Mouse (Mus musculus) limb, embryonic 15.5 days (tissue): ENCODE measurements around the gene Olfr1377. TPM values are rescaled to one million over a fixed set of nuclear protein-coding genes. Genes with fewer than 3 reads are reported as not detected.

ENCODE experiments used
- ATAC-seq: fragments of 200-750 bp; cut with Nextera tagmentation; 2 replicates; pipeline ENCODE4 v1.8.0; 2017; ENCODE audit warnings: low read depth, moderate TSS enrichment; ENCODE audit not compliant: insufficient number of reproducible peaks, low FRiP score, low TSS enrichment
- H3K27ac ChIP-seq: fragments of 300-500 bp; sonication (generic); 2 replicates; pipeline ENCODE4 v1.5.1; 2015; ENCODE audit warnings: moderate library complexity, mild to moderate bottlenecking, inconsistent platforms
- H3K27me3 ChIP-seq: fragments of 300-500 bp; sonication (generic); 2 replicates; pipeline ENCODE4 v1.6.1; 2015; ENCODE audit warnings: inconsistent platforms
- H3K36me3 ChIP-seq: fragments of 300-500 bp; sonication (generic); 2 replicates; pipeline ENCODE4 v1.6.1; 2015; ENCODE audit warnings: inconsistent platforms
- H3K4me1 ChIP-seq: fragments of 300-500 bp; sonication (generic); 2 replicates; pipeline ENCODE4 v1.6.1; 2015; ENCODE audit warnings: inconsistent platforms
- H3K4me2 ChIP-seq: fragments of 300-500 bp; sonication (generic); 2 replicates; pipeline ENCODE4 v1.6.1; 2015; ENCODE audit warnings: mild to moderate bottlenecking, inconsistent platforms
- H3K4me3 ChIP-seq: fragments of 300-500 bp; sonication (generic); 2 replicates; pipeline ENCODE4 v1.5.1; 2015; ENCODE audit warnings: mild to moderate bottlenecking, inconsistent platforms
- H3K9ac ChIP-seq: fragments of 300-500 bp; sonication (generic); 2 replicates; pipeline ENCODE4 v1.6.1; 2015; ENCODE audit warnings: inconsistent platforms
- H3K9me3 ChIP-seq: fragments of 300-500 bp; sonication (generic); 2 replicates; pipeline ENCODE4 v1.6.1; 2016; ENCODE audit warnings: inconsistent platforms
- WGBS: fragments of 180-500 bp; shearing (Covaris S2); methylation state at CpG from one replicate; pipeline ENCODE4 v1.1.7; 2015; 5-methylcytosine and 5-hydroxymethylcytosine counted together
- polyA plus RNA-seq: library from polyadenylated mRNA; unstranded; fragments of >200 nt; fragmentation: Nextera tagmentation; extraction: Ambion mirVana; gene quantifications from 2 replicates; pipeline ENCODE4 v1.2.1, GENCODE M21; 2015

Gene Olfr1377
- not detected in 2 replicates for polyA plus RNA-seq

DNA sequence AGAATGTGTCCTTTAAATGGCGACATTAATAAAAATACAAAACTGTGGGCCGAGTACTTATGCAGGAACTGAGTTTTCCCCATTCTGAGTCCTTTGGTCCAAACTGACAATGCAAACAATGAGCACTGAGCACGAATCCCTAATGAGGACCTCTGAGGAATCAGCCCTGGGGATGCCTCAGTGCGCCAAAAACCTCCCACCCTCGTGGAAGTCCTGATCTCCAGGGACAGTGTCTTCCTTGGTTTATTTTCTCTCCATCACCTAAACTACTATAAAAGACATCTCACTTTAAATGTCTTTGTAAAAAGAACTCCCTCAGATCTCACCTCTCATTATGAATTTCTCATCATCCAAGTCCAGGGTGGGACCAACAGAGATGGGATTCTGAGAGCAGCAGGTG, at the start of gene Olfr1377:
Olfr1377 (plus strand) TSS at position 301 of the 400 bp plus-strand sequence.
- no peak within 1 kb of the TSS for H3K4me3 ChIP-seq
- H3K27ac ChIP-seq, result no peak within 1 kb of the TSS
- H3K27me3 ChIP-seq, result no peaks in the 10 kb centered on the region
- H3K4me2 ChIP-seq, result no peak within 1 kb of the TSS
- ATAC-seq, result no peak
- WGBS, result 68% methylated on average over 5 of the region's 5 CpGs
- no peaks in the 10 kb centered on the region for H3K36me3 ChIP-seq
- no peak within 1 kb of the TSS for H3K9ac ChIP-seq
- H3K9me3 ChIP-seq, result no peaks in the 10 kb centered on the region
- no peaks in the 10 kb centered on the region for H3K4me1 ChIP-seq

DNA sequence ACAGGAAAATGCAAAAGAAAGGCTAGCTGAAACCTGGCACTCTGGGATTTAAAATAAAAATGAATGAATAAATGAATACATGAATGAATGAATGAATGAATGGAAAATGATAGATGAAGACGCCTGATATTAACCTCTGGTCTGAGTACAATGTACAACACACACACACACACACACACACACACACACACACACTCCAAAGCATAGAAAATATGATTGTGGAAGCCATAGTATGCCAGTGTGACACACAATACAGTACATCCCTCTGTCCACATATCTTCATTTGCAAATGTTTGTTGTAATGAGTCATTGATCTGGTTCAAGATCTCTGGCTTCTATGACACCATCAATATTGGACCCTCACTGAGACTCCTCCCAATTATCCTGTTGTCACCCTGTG, 49.7 kb upstream of the Olfr1377 start:
- Histone ChIP-seq H3K9me3 (no peaks in the 10 kb centered on the region), H3K27ac (no peak overlapping the region), H3K4me2 (no peak overlapping the region), H3K9ac (no peak overlapping the region), H3K4me3 (no peak overlapping the region), H3K4me1 (peaks cover 9% of the 10 kb centered on the region), H3K36me3 (no peaks in the 10 kb centered on the region), H3K27me3 (0 out of 2 replicates have a peak, but pooled peaks cover 8% of the 10 kb centered on the region)
- no peak for ATAC-seq
- 77% methylated on average over 1 of the region's 1 CpGs for WGBS

DNA sequence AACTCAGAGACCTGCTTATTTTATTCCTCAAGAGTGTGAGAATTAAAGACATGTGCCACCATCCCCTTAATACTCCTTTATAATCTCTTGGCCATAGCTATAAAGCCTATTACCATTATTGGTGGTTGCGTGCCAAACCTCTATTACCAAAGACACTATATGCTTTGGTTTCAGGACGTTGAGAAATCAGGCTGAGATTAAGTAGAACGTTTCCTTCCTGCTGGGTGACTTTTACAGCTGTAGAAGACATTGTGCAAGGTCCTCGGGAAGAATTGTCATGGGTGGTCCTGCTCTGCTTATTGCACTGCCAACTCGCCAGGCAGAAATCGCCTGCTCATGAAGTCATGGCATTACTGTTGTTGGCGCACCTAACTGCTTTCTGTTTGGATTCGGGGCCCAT, 43.3 kb upstream of the Olfr1377 start:
- Histone ChIP-seq H3K9me3 (no peaks in the 10 kb centered on the region), H3K4me1 (no peaks in the 10 kb centered on the region)
- WGBS, result 69% methylated on average over 8 of the region's 8 CpGs

DNA sequence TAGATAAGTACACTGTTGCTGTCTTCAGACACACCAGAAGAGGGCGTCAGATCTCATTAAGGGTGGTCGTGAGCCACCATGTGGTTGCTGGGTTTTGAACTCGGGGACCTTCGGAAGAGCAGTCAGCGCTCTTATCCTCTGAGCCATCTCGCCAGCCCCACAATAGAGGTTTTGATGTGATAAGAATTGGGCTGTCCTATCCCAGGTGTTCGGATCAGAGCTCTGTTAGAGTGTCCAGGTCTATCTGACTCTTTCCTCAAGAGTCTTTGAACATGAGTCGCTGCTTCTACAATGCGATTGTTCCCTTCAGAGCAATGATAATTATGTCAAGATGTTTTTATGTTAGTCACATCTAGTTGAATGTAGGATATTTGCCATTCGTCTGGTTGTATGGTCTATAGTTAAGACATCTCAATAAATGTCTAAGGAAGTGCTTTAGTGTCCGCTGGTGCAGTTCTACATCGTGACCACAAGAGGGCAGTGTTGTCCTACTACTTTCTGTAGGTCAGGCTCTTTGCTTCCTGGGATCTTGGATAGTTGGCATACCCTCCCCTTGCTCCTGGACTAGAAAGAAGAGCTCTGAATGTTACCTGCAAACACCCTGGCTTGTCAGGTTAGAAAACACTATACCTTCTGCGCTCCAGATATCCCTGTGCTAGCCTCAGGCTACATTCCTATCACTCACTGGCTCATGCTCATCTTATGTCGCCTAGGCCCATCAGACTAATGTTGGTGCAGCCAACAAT, 42.0 kb upstream of the Olfr1377 start:
- peaks cover 5% of the 10 kb centered on the region; the same call in 1 of the 2 replicates for H3K27me3 ChIP-seq
- H3K36me3 ChIP-seq, result no peaks in the 10 kb centered on the region
- no peaks in the 10 kb centered on the region for H3K9me3 ChIP-seq
- WGBS, result 32% methylated on average over 14 of the region's 14 CpGs
- H3K9ac ChIP-seq, result no peak overlapping the region
- no peak overlapping the region for H3K4me2 ChIP-seq
- ATAC-seq, result no peak
- no peaks in the 10 kb centered on the region for H3K4me1 ChIP-seq
- no peak overlapping the region for H3K27ac ChIP-seq
- H3K4me3 ChIP-seq, result no peak overlapping the region

More for the DNA sequence above, 43.3 kb upstream of the Olfr1377 start:
- Histone ChIP-seq H3K4me3 (no peak overlapping the region), H3K9ac (no peak overlapping the region), H3K4me2 (no peak overlapping the region), H3K27me3 (peaks cover 5% of the 10 kb centered on the region; the same call in 1 of the 2 replicates), H3K27ac (no peak overlapping the region), H3K36me3 (no peaks in the 10 kb centered on the region)
- ATAC-seq, result no peak

GRCm38 (mm10) chr11:50942386-50942785, 39.4 kb upstream of the Olfr1377 start:
- no peaks in the 10 kb centered on the region for H3K9me3 ChIP-seq
- no peak overlapping the region for H3K4me2 ChIP-seq
- no peaks in the 10 kb centered on the region for H3K36me3 ChIP-seq
- ATAC-seq, result no peak
- no peaks in the 10 kb centered on the region for H3K4me1 ChIP-seq
- no peak overlapping the region for H3K9ac ChIP-seq
- no peak overlapping the region for H3K27ac ChIP-seq
- H3K27me3 ChIP-seq, result peaks cover 5% of the 10 kb centered on the region; the same call in 1 of the 2 replicates
- H3K4me3 ChIP-seq, result no peak overlapping the region
- WGBS, result 63% methylated on average over 12 of the region's 12 CpGs

- H3K27ac ChIP-seq, result no peak within 1 kb of the TSS
- H3K36me3 ChIP-seq, result no peaks in the 10 kb centered on the region
- 63% methylated on average over 14 of the region's 14 CpGs for whole genome bisulfite sequencing
- H3K4me2 ChIP-seq, result no peak within 1 kb of the TSS
- no peak within 1 kb of the TSS for H3K4me3 ChIP-seq
- no peak within 1 kb of the TSS for H3K9ac ChIP-seq
- H3K27me3 ChIP-seq, result peaks cover 5% of the 10 kb centered on the region; the same call in 1 of the 2 replicates
- no peaks in the 10 kb centered on the region for H3K4me1 ChIP-seq
- no peaks in the 10 kb centered on the region for H3K9me3 ChIP-seq
- ATAC-seq, result no peak
Measured at GRCm38 (mm10) chr11:50943506-50943905, 38.3 kb upstream of the Olfr1377 start, which contains the start of gene 4933414I15Rik. Gene 4933414I15Rik, minus strand, starts transcription at chr11:50943765.

- H3K4me3 ChIP-seq, result no peak overlapping the region
- H3K4me2 ChIP-seq, result no peak overlapping the region
- H3K27me3 ChIP-seq, result no peaks in the 10 kb centered on the region
- WGBS, result 59% methylated on average over 14 of the region's 14 CpGs
- H3K9me3 ChIP-seq, result no peaks in the 10 kb centered on the region
- H3K9ac ChIP-seq, result no peak overlapping the region
- no peak overlapping the region for H3K27ac ChIP-seq
- no peaks in the 10 kb centered on the region for H3K36me3 ChIP-seq
- 0 out of 2 replicates have a peak, but pooled peaks cover 5% of the 10 kb centered on the region for H3K4me1 ChIP-seq
- 0 out of 2 replicates have a peak, but pooled peaks have one; percentile 24 for ATAC-seq
Measured at GRCm38 (mm10) chr11:50952290-50952689, 29.5 kb upstream of the Olfr1377 start.

DNA sequence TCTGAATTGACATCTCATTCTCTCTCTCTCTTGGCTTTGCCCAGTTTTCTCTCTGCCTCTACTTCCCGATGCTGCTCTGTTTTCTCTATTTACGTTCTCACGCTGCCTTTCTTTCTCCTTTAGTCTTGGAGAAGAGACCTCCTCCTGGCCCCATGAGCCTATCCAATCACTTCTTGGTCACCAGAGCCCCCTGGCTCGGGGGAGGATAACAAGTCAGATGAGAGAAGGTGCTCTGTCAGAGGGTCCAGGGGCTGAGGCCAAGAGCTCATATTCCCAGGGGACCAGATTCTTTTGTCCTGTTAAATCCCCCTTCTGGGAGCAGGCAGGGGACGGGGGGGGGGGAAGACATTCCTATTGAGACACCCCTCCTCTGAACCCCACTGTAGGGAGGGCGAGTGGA, 28.1 kb upstream of the Olfr1377 start, which contains the start of gene Prop1:
Prop1 (minus strand) TSS at position 101 of the 400 bp plus-strand sequence.
- Histone ChIP-seq H3K9ac (no peak within 1 kb of the TSS), H3K36me3 (no peaks in the 10 kb centered on the region), H3K4me2 (no peak within 1 kb of the TSS), H3K9me3 (no peaks in the 10 kb centered on the region), H3K4me3 (no peak within 1 kb of the TSS), H3K27me3 (no peaks in the 10 kb centered on the region), H3K4me1 (0 out of 2 replicates have a peak, but pooled peaks cover 5% of the 10 kb centered on the region), H3K27ac (no peak within 1 kb of the TSS)
- no peak for ATAC-seq
- 75% methylated on average over 6 of the region's 6 CpGs for WGBS

GRCm38 (mm10) chr11:50964886-50965285, 16.9 kb upstream of the Olfr1377 start:
- H3K4me3 ChIP-seq, result no peak overlapping the region
- no peak overlapping the region for H3K9ac ChIP-seq
- WGBS, result 66% methylated on average over 2 of the region's 2 CpGs
- H3K9me3 ChIP-seq, result no peaks in the 10 kb centered on the region
- H3K4me2 ChIP-seq, result no peak overlapping the region
- no peaks in the 10 kb centered on the region for H3K27me3 ChIP-seq
- no peaks in the 10 kb centered on the region for H3K36me3 ChIP-seq
- no peaks in the 10 kb centered on the region for H3K4me1 ChIP-seq
- H3K27ac ChIP-seq, result no peak overlapping the region
- ATAC-seq, result no peak

DNA sequence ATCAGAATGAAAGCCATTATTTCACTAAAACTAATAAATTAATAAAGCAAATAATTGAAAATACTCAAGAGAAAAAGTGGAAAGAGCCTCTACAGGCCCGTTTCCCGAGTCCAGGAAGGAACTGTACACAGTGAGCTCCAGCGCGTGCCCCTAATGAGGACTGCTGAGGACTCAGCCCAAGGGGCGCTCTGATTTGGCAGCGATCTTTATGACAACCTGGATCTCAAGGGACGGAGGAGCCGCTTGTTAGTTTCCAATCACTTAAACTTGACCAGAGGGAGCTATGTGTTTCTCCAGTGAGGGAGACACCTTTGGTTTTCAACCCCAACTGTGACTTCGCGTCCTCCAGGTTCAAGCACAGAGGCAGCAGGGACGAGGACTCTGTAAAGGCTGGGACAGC, 15.5 kb upstream of the Olfr1377 start, which contains the start of gene Olfr1378:
Olfr1378 (plus strand) TSS at position 301 of the 400 bp plus-strand sequence.
- no peaks in the 10 kb centered on the region for H3K27me3 ChIP-seq
- no peaks in the 10 kb centered on the region for H3K4me1 ChIP-seq
- WGBS, result 71% methylated on average over 11 of the region's 11 CpGs
- H3K4me3 ChIP-seq, result no peak within 1 kb of the TSS
- no peaks in the 10 kb centered on the region for H3K9me3 ChIP-seq
- no peaks in the 10 kb centered on the region for H3K36me3 ChIP-seq
- no peak for ATAC-seq
- H3K4me2 ChIP-seq, result no peak within 1 kb of the TSS
- H3K9ac ChIP-seq, result no peak within 1 kb of the TSS
- no peak within 1 kb of the TSS for H3K27ac ChIP-seq

- no peaks in the 10 kb centered on the region for H3K4me1 ChIP-seq
- no peak overlapping the region for H3K4me3 ChIP-seq
- ATAC-seq, result no peak
- H3K9me3 ChIP-seq, result no peaks in the 10 kb centered on the region
- no peak overlapping the region for H3K27ac ChIP-seq
- H3K9ac ChIP-seq, result no peak overlapping the region
- 73% methylated on average over 4 of the region's 4 CpGs for WGBS
- H3K27me3 ChIP-seq, result no peaks in the 10 kb centered on the region
- H3K4me2 ChIP-seq, result no peak overlapping the region
- H3K36me3 ChIP-seq, result no peaks in the 10 kb centered on the region
Measured at GRCm38 (mm10) chr11:50977216-50977615, 4.6 kb upstream of the Olfr1377 start.

GRCm38 (mm10) chr11:51003296-51003695, 21.5 kb downstream of the Olfr1377 start, which contains the start of gene Olfr51:
Gene Olfr51, plus strand, starts transcription at chr11:51003596.
- no peaks in the 10 kb centered on the region for H3K9me3 ChIP-seq
- H3K4me3 ChIP-seq, result no peak within 1 kb of the TSS
- H3K27ac ChIP-seq, result no peak within 1 kb of the TSS
- no peak for ATAC-seq
- no peak within 1 kb of the TSS for H3K4me2 ChIP-seq
- H3K4me1 ChIP-seq, result no peaks in the 10 kb centered on the region
- no peaks in the 10 kb centered on the region for H3K27me3 ChIP-seq
- WGBS, result 75% methylated on average over 5 of the region's 5 CpGs
- H3K36me3 ChIP-seq, result no peaks in the 10 kb centered on the region
- H3K9ac ChIP-seq, result no peak within 1 kb of the TSS
